Mouse (Mus musculus): Measurements from ENCODE around the gene Dmd.
"Not testable (repeated sequence)": the region's sequence is repeated elsewhere in the genome, so short reads cannot be mapped to it uniquely, and the experiment has no call there.

Gene Dmd

GRCm38 (mm10) chrX:82948630-82949029 lies at the start of gene Dmd:
TSS of gene Dmd (plus strand) at chrX:82948870.
- no peak for DNase-seq

GRCm38 (mm10) chrX:82901515-82901914 lies 47.2 kb upstream of the Dmd start:
- no peak for DNase-seq

- no peak for DNase-seq
Observed at GRCm38 (mm10) chrX:82987683-82988082, 39.0 kb downstream of the Dmd start.

DNA sequence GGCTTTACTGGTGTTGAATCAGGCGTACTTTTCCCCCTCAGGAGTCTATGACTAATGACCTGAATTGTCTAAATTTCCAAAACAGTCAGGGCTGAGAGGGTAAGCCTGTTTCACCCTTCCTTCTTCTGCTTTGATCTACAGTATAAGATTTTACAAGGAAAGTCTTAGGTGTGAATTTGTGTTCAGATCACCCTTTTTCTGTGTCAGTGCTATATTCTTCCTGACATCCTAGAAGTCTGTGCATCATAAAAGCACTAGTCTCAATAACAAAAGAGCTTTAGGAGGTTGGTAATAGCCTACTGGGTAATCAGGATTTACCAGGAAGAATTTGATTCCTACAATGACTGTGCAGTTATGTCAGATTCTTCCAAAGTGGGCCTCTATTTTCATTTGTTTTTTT lies 101.5 kb downstream of the Dmd start:
- no peak for DNase-seq

GRCm38 (mm10) chrX:83116171-83116876 lies 167.7 kb downstream of the Dmd start:
- no peak for DNase-seq

DNA sequence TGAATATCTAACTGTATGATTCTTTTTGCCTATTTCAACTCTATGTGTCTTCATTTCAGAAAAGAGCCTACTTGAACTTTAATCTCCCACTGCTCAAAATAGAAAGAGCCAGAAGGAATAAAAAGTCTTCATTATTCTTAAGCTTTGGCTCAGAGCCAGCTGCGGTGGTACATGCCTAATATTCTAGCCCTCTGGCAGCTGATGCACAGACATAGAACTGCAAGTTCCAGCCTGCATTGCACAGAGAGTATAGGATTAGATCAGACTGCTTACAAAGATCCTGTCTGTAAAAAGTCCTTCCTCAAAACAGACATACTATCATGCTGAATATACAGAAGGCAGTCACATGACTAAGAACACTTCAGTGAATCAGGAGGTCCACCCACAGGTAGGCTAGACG lies 168.5 kb downstream of the Dmd start:
- DNase-seq, result no peak

DNA sequence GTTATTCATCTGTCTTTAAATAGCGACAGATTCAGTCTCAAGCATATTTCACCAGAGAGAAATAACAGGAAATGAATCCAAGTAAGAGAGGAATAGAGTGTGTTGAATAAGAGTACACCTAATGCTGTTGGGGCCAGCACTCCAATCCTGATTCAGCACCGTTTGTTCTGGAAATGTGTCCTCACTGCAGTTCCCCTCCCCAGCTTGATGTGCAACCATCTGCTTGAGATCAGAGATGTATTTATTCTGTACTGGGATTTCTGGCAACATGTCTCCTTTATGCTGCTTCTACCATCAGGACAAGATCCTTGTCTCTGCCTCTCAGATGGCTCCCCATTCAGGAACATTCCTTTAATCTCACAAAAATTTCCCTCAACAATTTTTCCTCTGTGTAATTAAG lies 271.9 kb downstream of the Dmd start:
- no peak for DNase-seq

- DNase-seq, result no peak
Observed at GRCm38 (mm10) chrX:83221050-83221449, 272.4 kb downstream of the Dmd start.

DNA sequence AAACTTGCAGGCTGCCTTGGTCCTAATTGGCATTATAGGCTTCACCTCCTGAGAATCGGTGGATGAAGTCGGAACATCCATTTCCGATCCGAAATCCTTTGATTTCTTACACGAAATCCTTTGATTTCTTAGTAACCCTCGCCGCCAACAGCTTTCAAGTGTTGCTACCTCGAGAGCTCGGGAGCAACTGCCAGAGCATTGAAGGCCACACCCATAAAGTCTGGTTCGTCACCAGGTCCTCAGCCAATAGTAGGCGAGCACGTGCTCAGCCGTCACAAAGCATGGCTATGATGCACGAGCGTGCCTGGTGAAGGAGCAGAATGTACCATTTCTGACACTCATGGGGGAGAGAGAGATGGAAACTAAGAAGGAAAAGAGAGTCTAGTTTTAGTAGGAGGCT lies 538.9 kb downstream of the Dmd start, which contains the start of gene Tsga8:
Gene Tsga8, minus strand, starts transcription at position 327 of the 400 bp plus-strand sequence.
- DNase-seq, result no peak

GRCm38 (mm10) chrX:83674998-83675397 lies 726.3 kb downstream of the Dmd start:
- no peak for DNase-seq

DNA sequence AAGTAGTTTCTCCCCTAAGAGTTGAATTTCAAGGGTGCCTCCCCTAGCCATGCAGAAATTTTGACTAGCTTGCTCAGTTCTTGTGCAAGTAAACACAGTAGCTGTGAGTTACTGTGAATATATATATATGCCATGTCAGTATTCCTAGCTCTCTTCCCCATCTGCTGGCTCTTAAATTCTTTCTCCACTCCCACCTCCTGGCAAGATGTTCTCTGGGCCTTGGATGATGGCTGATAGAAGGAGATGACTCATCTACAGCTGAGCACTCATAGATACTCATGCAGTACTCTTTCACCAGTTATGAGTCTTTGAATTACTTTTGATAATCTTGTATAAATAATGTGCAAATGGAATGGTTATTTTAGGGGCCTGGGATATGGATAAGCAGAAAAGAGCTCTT lies 737.9 kb downstream of the Dmd start:
- DNase-seq, result no peak

DNA sequence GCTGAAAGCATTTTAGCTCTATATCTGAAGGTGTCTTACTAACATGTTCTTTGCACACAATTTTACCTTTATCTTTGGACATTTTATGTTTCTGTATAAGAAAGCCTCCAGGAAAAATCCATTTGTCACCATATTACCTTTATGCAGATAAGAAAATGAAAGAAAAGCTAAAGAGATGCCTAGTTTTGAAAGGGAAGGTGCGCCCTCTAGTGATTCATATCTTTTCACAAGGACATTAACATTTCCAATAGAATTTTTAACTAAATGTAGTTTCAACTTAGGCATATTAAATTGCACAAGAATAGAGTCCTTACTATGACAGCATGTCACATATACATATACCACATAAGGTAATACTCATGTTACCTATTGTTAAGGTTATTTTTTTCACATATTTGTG lies 791.9 kb downstream of the Dmd start:
- no peak for DNase-seq

DNA sequence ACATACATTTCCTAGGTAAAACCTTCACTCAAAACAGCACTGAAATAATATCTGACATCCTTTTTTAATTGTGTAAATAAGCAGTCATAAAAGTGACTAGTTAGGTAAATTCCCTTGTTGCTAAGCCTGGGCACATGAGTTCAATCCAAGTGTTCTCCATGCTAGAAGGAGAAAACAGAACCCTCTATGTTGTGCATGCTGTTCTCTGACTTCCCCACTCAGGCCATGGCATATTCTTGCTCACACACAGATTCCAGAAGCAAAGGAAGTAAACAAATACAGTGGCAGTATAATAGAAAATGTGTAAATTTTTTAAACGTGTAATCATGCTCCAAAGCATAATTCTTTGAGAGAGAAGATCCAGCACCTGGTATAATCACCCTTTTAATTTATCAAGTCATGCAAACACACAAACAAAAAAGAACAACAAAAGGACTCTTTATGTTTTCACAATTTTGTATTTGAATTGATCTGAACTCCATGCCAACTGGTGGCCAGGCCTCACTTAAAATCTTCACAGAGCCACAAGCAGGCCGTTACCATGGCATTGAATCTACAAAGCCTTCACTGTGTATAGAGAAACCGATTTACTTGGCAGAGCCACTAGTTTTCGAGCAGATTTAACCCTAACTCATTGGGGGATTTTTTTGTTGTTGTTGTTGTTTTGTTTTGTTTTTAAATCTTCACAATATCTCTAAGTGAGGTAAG lies 797.8 kb downstream of the Dmd start:
- no peak for DNase-seq

GRCm38 (mm10) chrX:83787406-83787805 lies 838.7 kb downstream of the Dmd start:
- DNase-seq, result no peak

DNA sequence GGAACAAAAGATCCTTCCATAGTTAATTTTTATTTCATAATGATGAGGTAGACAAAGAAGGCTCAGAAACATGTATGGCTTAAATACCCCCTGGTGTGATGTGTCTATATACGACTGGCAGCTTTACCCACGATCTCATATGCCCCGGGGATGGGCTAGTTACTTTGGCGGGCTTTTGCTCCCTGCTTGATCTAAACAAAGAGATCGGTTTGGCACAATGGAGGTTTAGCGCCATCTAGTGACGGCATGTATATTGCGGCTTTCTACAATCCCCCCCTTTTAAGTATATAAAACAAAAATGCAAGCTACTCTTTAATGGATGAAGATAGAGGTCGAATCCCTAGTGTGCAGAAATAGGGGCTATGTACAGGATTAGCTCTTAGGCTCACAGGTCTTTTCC lies 918.8 kb downstream of the Dmd start:
- DNase-seq, result peak in 1 of 2 experiments; percentile 14

GRCm38 (mm10) chrX:83875389-83875788 lies 926.7 kb downstream of the Dmd start:
- DNase-seq, result peak in 1 of 2 experiments; percentile 19

- no peak for DNase-seq
Observed at GRCm38 (mm10) chrX:83975895-83976294, 1027.2 kb downstream of the Dmd start.

GRCm38 (mm10) chrX:84001294-84001693 lies 1052.6 kb downstream of the Dmd start:
- peak; percentile 38 to 66 for DNase-seq

GRCm38 (mm10) chrX:84062431-84062830 lies 1113.8 kb downstream of the Dmd start:
- not testable (repeated sequence) for DNase-seq

DNA sequence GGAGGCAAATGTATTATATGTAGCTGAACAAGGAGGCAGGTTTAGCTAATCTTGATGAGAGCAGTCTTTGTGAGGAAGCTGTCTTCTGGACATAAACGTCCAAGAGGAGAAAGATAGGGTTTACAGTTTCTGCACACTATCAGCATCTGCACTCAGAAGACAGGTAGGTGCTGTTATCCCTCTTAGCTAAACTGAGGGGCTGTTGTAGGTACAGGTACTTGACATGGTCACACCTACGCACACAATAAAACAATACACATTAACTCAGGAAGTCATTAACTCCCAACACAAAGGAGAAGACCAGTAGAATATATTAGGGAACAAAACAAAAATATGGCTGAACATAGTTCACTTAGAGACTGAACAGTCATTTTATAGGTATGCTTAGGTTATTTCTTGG lies 1217.2 kb downstream of the Dmd start:
- DNase-seq, result no peak

DNA sequence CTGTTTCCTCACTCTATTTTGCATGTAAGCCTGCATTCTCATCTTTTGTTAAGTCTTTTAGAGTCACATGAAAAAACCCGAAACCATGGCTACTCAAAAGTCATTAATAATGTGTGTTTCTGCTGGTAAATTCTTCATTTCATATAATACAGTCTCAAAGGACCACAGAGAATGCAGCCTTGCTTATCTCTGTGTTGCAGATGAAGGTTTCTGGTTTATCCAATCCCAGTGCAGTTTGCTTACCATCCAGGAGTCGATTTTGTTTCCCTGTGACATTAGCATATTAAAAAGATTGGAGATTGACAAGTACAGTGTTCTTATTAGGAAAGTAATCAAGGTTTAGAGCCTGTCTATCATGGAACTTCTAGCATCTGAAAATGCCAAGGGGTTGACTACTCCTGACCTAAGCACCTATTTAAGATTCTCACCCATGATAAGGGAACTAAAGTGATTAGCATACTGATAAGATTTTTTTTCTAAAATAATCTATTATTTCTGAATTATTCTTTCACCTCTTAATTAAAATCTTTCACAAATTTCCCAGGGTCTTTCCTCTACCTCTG lies 1292.7 kb downstream of the Dmd start:
- no peak for DNase-seq

DNA sequence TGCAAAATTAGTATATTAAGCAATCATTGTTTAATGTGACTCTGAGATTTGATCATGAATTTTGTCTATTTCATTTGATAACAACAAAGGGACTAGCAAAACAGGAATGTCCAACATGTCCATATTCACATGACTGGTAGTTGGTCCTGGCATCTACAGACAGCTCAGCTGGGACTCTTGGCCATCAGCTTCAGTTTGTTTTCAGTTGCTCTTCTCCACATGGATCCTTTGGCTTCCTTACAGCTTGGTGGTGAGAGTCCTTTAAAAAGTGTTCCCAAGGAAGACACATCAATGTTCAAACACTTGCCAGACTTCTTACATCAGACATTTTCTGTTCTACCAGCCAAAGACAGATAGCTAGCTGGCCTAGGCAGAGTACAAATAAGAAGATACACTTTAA lies 1381.9 kb downstream of the Dmd start:
- peak; percentile 46 to 66 for DNase-seq

- DNase-seq, result peak; percentile 30 to 61
Observed at GRCm38 (mm10) chrX:84332177-84332576, 1383.5 kb downstream of the Dmd start.

DNA sequence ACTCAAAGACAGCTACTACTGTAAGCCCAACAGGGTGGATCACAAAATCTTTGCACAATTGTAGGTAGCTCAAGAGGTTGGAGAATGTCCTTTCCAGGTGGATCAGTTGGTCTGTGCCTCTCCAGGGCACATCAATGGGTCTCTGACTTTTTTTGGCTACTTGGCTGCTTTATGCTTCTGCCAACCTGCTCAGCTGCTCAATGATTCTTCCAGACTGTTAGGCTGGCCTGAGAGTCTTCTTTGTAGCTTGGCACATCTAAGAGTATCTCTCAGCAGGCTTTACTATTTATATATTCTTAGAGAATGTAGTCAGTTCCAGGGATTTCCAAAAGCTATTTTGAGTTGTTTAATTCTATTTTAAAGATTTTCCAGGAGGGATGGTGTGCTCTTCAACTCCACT lies 1416.3 kb downstream of the Dmd start:
- peak; percentile 8 to 28 for DNase-seq

Data from cerebellum, postnatal 25 days (tissue).